Mouse (Mus musculus) ES-E14 (cell line): ENCODE data around the gene Plch2. TPM values are rescaled to one million over a fixed set of nuclear protein-coding genes. Genes with fewer than 3 reads are reported as not detected.

ENCODE experiments used
- DNase-seq: peaks from one replicate; pipeline ENCODE4 v3.0.0-alpha.2; 2013; ENCODE audit warnings: low read depth, low spot score
- H3K27ac ChIP-seq: 2 replicates; pipeline ENCODE4 v1.5.1; 2012; ENCODE audit warnings: low read depth, mild to moderate bottlenecking, low read length, moderate library complexity, mixed read lengths; ENCODE audit not compliant: poor library complexity, insufficient read depth, severe bottlenecking
- H3K36me3 ChIP-seq: 2 replicates; pipeline ENCODE4 v1.6.1; 2012; ENCODE audit warnings: mild to moderate bottlenecking, low read length, moderate library complexity, mixed read lengths; ENCODE audit not compliant: control insufficient read depth, poor library complexity, insufficient read depth, severe bottlenecking
- H3K4me1 ChIP-seq, 2 experiments: fragments of 150-350 bp in 1 of 2; sonication (generic) in 1 of 2; 2 replicates each; pipeline ENCODE4 v1.6.1; 2012; ENCODE audit warnings: low read length in 2 of 2, mild to moderate bottlenecking in 1 of 2, mixed read lengths in 1 of 2; ENCODE audit not compliant: control insufficient read depth in 2 of 2, insufficient read depth in 2 of 2, poor library complexity in 1 of 2
- H3K4me3 ChIP-seq, 2 experiments: fragments of 150-350 bp in 1 of 2; sonication (generic) in 1 of 2; 2 replicates each; pipeline ENCODE4 v1.5.1; 2012; ENCODE audit warnings: low read length in 2 of 2, low read depth in 1 of 2, mild to moderate bottlenecking in 1 of 2, mixed read lengths in 1 of 2; ENCODE audit not compliant: insufficient read depth in 1 of 2, poor library complexity in 1 of 2, severe bottlenecking in 1 of 2
- H3K9ac ChIP-seq: 2 replicates; pipeline ENCODE4 v1.6.1; 2012; ENCODE audit warnings: low read depth, mild to moderate bottlenecking, low read length, mixed read lengths; ENCODE audit not compliant: poor library complexity, insufficient read depth, severe bottlenecking
- H3K9me3 ChIP-seq: fragments of 150-350 bp; sonication (generic); 2 replicates; pipeline ENCODE4 v1.6.1; 2012; ENCODE audit warnings: low read depth, mild to moderate bottlenecking, low read length; ENCODE audit not compliant: control insufficient read depth, insufficient read depth
- CHD2 ChIP-seq: IDR thresholded peaks from 2 replicates; pipeline ENCODE4 v1.6.1; 2014; ENCODE audit warnings: mild to moderate bottlenecking, low read depth, low read length, inconsistent platforms
- HCFC1 ChIP-seq: IDR thresholded peaks from 2 replicates; pipeline ENCODE4 v1.6.1; 2012; ENCODE audit warnings: low read length, inconsistent platforms, borderline replicate concordance; ENCODE audit not compliant: insufficient read depth
- MAFK ChIP-seq: IDR thresholded peaks from 2 replicates; pipeline ENCODE4 v1.6.1; 2014; ENCODE audit warnings: mild to moderate bottlenecking, low read depth, low read length, inconsistent platforms; ENCODE audit not compliant: insufficient read depth
- ZC3H11A ChIP-seq: IDR thresholded peaks from 2 replicates; pipeline ENCODE4 v1.6.1; 2012; ENCODE audit warnings: low read depth, mild to moderate bottlenecking, inconsistent platforms, low read length, borderline replicate concordance
- ZNF384 ChIP-seq: IDR thresholded peaks from 2 replicates; pipeline ENCODE4 v1.6.1; 2012; ENCODE audit warnings: low read depth, low read length, inconsistent platforms
- in situ Hi-C, 2 experiments: fragments of 600-800 bp; cut with MboI; formaldehyde crosslinking; loops; one replicate each; pipeline ENCODE4 v1.15.1; 2025; ENCODE audit warnings: low sequenced_read_pairs in 2 of 2, inconsistent platforms in 1 of 2; ENCODE audit not compliant: unreplicated experiment in 2 of 2
- total RNA-seq: library from RNA; depleted of rRNA; stranded (reverse); fragments of 300-350 nt; gene quantifications from 2 replicates; pipeline ENCODE4 v1.2.3, GENCODE M21; 2012

Gene Plch2
- total RNA-seq, 1 experiment: 0.94 TPM

DNA sequence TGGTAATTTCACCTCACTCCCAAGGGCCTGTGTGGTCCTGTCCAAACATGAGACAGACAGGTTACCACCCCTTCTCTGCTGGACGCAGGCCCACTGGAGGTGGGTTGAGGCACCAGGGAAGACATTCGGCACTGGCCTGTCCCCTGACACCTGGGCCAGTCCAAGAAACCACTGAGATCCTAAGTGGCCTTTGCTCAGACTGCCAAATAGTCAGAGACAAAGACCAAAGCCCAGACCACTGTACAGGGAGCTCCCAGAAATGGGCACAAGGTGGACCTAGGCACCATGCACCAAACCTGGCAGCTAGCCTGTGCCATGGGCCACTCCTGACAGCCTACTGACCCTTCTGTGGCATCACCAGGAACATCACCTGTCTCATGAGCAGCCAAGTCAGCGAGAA is 47.4 kb downstream of the Plch2 start:
- no peak overlapping the region for H3K27ac ChIP-seq
- no peaks in the 10 kb centered on the region for H3K36me3 ChIP-seq
- H3K4me1 ChIP-seq: no peaks in the 10 kb centered on the region
- no peak overlapping the region for H3K4me3 ChIP-seq
- H3K9me3 ChIP-seq: no peaks in the 10 kb centered on the region
- DNase-seq: no peak
- H3K9ac ChIP-seq: no peak overlapping the region
- TF ChIP-seq ZNF384 (no peak), HCFC1 (no peak), MAFK (no peak), ZC3H11A (no peak), CHD2 (no peak)
- in situ Hi-C loops: no loop called here

DNA sequence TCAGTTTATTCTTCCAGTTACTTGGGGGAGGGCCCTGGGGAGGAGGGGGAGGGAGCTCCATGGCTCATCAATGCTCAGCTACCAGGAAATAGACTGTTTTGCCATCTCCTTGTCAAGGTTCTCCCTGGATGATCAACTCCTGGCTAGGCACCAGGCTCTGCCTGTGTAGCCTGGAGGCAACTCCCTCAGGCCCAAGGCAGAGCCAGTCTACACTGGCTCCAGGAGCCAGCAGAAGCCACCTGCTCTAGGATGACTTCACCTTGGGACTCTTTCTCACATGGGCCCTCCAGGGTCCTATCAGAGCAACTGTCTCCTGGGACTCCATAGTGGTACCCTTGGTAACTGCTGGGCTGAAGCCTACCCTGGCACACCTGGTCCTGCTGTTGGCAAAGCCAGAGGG is 48.5 kb downstream of the Plch2 start:
- Histone ChIP-seq H3K4me3 (no peak overlapping the region), H3K27ac (no peak overlapping the region), H3K36me3 (no peaks in the 10 kb centered on the region), H3K9me3 (no peaks in the 10 kb centered on the region), H3K9ac (no peak overlapping the region), H3K4me1 (no peaks in the 10 kb centered on the region)
- TF ChIP-seq ZNF384 (no peak), ZC3H11A (no peak), CHD2 (no peak), MAFK (no peak), HCFC1 (no peak)
- DNase-seq: no peak
- in situ Hi-C loops: no loop called here

DNA sequence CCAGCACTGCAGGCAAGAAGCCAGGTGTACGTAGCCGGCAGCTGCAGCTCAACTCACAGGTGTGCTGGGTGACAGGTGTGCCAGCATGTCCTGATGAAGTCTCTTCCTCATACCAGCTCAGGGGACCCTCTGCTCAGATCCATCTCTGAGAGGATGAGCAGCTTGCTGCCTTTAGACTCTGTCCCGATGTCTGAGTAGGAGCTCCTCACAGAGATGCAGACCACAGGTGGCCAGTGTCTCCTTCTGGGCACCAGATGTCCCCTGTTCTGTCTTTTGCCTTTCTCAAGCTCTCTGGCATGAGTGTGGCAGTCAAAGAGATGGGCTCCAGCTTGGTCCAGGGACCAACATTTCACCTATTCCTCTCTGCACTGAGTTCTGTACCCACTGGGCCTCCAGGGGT is 48.9 kb downstream of the Plch2 start:
- no peak for TF ChIP-seq HCFC1
- no peak for TF ChIP-seq MAFK
- no peak for TF ChIP-seq CHD2
- TF ChIP-seq ZNF384: no peak
- TF ChIP-seq ZC3H11A: no peak
- Histone ChIP-seq H3K9me3 (no peaks in the 10 kb centered on the region), H3K36me3 (no peaks in the 10 kb centered on the region), H3K4me1 (no peaks in the 10 kb centered on the region), H3K4me3 (no peak overlapping the region), H3K27ac (no peak overlapping the region), H3K9ac (no peak overlapping the region)
- DNase-seq: no peak
- in situ Hi-C loops: no loop called here

DNA sequence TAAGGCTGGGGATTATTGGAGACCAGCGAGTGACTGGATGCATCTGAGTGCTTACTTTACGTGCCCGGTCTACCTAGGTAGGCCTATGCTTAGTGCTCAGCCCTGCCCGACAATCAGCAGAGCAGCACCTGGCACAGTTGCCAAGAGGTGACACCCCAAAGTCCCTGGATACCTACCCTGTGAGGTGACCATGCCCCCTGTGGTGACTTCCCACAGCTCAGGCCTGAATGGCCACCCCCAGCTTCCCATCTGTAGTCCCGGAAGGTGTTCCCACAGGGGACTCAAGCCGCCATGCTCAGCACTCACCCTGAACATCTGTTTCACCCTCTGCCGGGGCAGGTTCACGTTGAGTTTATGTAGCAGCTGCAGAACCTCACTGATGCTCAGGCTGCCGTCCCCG is 50.3 kb downstream of the Plch2 start:
- Histone ChIP-seq H3K4me1 (no peaks in the 10 kb centered on the region), H3K9ac (no peak overlapping the region), H3K36me3 (no peaks in the 10 kb centered on the region), H3K9me3 (no peaks in the 10 kb centered on the region), H3K27ac (no peak overlapping the region), H3K4me3 (no peak overlapping the region)
- TF ChIP-seq ZC3H11A (no peak), HCFC1 (no peak), MAFK (no peak)
- no peak for DNase-seq
- in situ Hi-C loops: no loop called here

DNA sequence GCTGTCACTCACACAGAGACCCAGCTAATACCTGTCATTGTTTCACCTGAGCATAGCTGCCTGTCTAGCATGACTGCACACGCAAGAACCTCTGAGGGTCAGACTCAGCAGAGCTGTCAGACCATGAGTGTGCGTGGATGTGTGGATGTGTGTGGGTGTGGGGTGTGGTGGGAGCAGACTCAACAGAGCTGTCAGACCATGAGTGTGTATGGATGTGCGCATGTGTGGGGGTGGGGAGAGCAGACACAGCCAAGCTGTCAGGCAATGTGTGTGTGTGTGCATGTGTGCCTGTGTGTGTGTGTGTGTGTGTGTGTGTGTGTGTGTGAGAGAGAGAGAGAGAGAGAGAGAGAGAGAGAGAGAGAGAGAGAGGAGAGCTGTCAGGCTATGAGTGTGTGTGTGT is 51.3 kb downstream of the Plch2 start:
- H3K9me3 ChIP-seq: no peaks in the 10 kb centered on the region
- DNase-seq: no peak
- H3K4me3 ChIP-seq: no peak overlapping the region
- no peaks in the 10 kb centered on the region for H3K36me3 ChIP-seq
- in situ Hi-C loops: no loop called here
- TF ChIP-seq HCFC1: no peak
- TF ChIP-seq CHD2: no peak
- TF ChIP-seq ZC3H11A: no peak
- no peak for TF ChIP-seq ZNF384
- no peak overlapping the region for H3K9ac ChIP-seq
- peaks cover 0 to 1% of the 10 kb centered on the region in 2 experiments; a peak in 1 of 4 replicates for H3K4me1 ChIP-seq
- no peak overlapping the region for H3K27ac ChIP-seq
